Mouse (Mus musculus) kidney, embryonic 14.5 days (tissue): ENCODE measurements around the gene Bcdin3d. TPM values are rescaled to one million over a fixed set of nuclear protein-coding genes. Genes with fewer than 3 reads are reported as not detected.

Source experiments
- ATAC-seq: fragments of 200-750 bp; cut with Nextera tagmentation; 2 replicates; pipeline ENCODE4 v1.8.0; 2017; ENCODE audit warnings: moderate number of reproducible peaks, mild to moderate bottlenecking, moderate TSS enrichment, moderate library complexity; ENCODE audit not compliant: low FRiP score, low TSS enrichment
- H3K27ac ChIP-seq: fragments of 300-500 bp; sonication (generic); 2 replicates; pipeline ENCODE4 v1.5.1; 2014; ENCODE audit warnings: low read depth, mild to moderate bottlenecking, low read length, moderate library complexity, mixed read lengths
- H3K27me3 ChIP-seq: fragments of 300-500 bp; sonication (generic); 2 replicates; pipeline ENCODE4 v1.6.1; 2014; ENCODE audit warnings: mild to moderate bottlenecking, low read length; ENCODE audit not compliant: control insufficient read depth, insufficient read depth
- H3K36me3 ChIP-seq: fragments of 300-500 bp; sonication (generic); 2 replicates; pipeline ENCODE4 v1.6.1; 2014; ENCODE audit warnings: low read length, mixed read lengths; ENCODE audit not compliant: control insufficient read depth, insufficient read depth
- H3K4me1 ChIP-seq: fragments of 300-500 bp; sonication (generic); 2 replicates; pipeline ENCODE4 v1.6.1; 2014; ENCODE audit warnings: low read length, mixed read lengths; ENCODE audit not compliant: control insufficient read depth, insufficient read depth
- H3K4me2 ChIP-seq: fragments of 300-500 bp; sonication (generic); replicated peaks from 2 replicates; pipeline ENCODE4 v1.6.1; 2014; ENCODE audit warnings: low read depth, mild to moderate bottlenecking, low read length
- H3K4me3 ChIP-seq: fragments of 300-500 bp; sonication (generic); 2 replicates; pipeline ENCODE4 v1.5.1; 2014; ENCODE audit warnings: mild to moderate bottlenecking, low read length
- H3K9ac ChIP-seq: fragments of 300-500 bp; sonication (generic); 2 replicates; pipeline ENCODE4 v1.6.1; 2014; ENCODE audit warnings: low read depth, mild to moderate bottlenecking, low read length, moderate library complexity
- H3K9me3 ChIP-seq: fragments of 300-500 bp; sonication (generic); 2 replicates; pipeline ENCODE4 v1.6.1; 2016; ENCODE audit warnings: low read length; ENCODE audit not compliant: control insufficient read depth
- WGBS: fragments of 180-500 bp; shearing (Covaris S2); extraction: QIAGEN DNeasy Blood & Tissue Kit; methylation state at CpG from one replicate; pipeline ENCODE4 v1.1.7; 2014; 5-methylcytosine and 5-hydroxymethylcytosine counted together
- polyA plus RNA-seq: library from polyadenylated mRNA; unstranded; fragments of >200 nt; fragmentation: Nextera tagmentation; extraction: Ambion mirVana; gene quantifications from 2 replicates; pipeline ENCODE4 v1.2.1, GENCODE M21; 2014

The Bcdin3d gene
- polyA plus RNA-seq, 1 experiment from 2014 or later: 16.9 TPM

GRCm38 (mm10) chr15:99497527-99498242, 23.2 kb upstream of the Bcdin3d start:
- Histone ChIP-seq H3K27me3 (no peaks in the 10 kb centered on the region), H3K4me2 (no peak overlapping the region), H3K9ac (no peak overlapping the region), H3K36me3 (no peaks in the 10 kb centered on the region), H3K4me3 (no peak overlapping the region), H3K9me3 (no peaks in the 10 kb centered on the region), H3K27ac (peak overlapping the region; percentile 31; the same call in 1 of the 2 replicates), H3K4me1 (peaks cover 44% of the 10 kb centered on the region)
- 36% methylated on average over 12 of the region's 12 CpGs for WGBS
- ATAC-seq: no peak

- H3K4me3 ChIP-seq: no peak overlapping the region
- H3K9me3 ChIP-seq: no peaks in the 10 kb centered on the region
- ATAC-seq: peak; percentile 37; the same call in 1 of the 2 replicates
- WGBS: 14% methylated on average over 4 of the region's 4 CpGs
- H3K9ac ChIP-seq: no peak overlapping the region
- no peak overlapping the region for H3K27ac ChIP-seq
- H3K4me1 ChIP-seq: peaks cover 41% of the 10 kb centered on the region
- no peak overlapping the region for H3K4me2 ChIP-seq
- no peaks in the 10 kb centered on the region for H3K36me3 ChIP-seq
- H3K27me3 ChIP-seq: no peaks in the 10 kb centered on the region
Observed at GRCm38 (mm10) chr15:99497061-99497460, 22.5 kb upstream of the Bcdin3d start.

GRCm38 (mm10) chr15:99484745-99485144, 10.2 kb upstream of the Bcdin3d start:
- WGBS: 72% methylated on average over 6 of the region's 6 CpGs
- ATAC-seq: no peak
- Histone ChIP-seq H3K4me3 (no peak overlapping the region), H3K27me3 (no peaks in the 10 kb centered on the region), H3K36me3 (no peaks in the 10 kb centered on the region), H3K9me3 (no peaks in the 10 kb centered on the region), H3K4me2 (no peak overlapping the region), H3K9ac (no peak overlapping the region), H3K27ac (no peak overlapping the region), H3K4me1 (no peaks in the 10 kb centered on the region)

GRCm38 (mm10) chr15:99475814-99476213, 1.3 kb upstream of the Bcdin3d start:
- no peaks in the 10 kb centered on the region for H3K27me3 ChIP-seq
- peaks cover 7% of the 10 kb centered on the region; the same call in 1 of the 2 replicates for H3K4me1 ChIP-seq
- H3K36me3 ChIP-seq: no peaks in the 10 kb centered on the region
- no peak overlapping the region for H3K4me2 ChIP-seq
- no peaks in the 10 kb centered on the region for H3K9me3 ChIP-seq
- ATAC-seq: no peak
- no peak overlapping the region for H3K27ac ChIP-seq
- H3K4me3 ChIP-seq: no peak overlapping the region
- no peak overlapping the region for H3K9ac ChIP-seq
- WGBS: 83% methylated on average over 1 of the region's 1 CpGs

GRCm38 (mm10) chr15:99473801-99474575, 542 bp downstream of the Bcdin3d start:
- Histone ChIP-seq H3K27me3 (no peaks in the 10 kb centered on the region), H3K4me1 (peaks cover 7% of the 10 kb centered on the region; the same call in 1 of the 2 replicates), H3K27ac (peak overlapping the region; percentile 87), H3K9ac (peak overlapping the region; percentile 83), H3K36me3 (peaks cover 4% of the 10 kb centered on the region; the same call in 1 of the 2 replicates), H3K9me3 (no peaks in the 10 kb centered on the region), H3K4me3 (peak overlapping the region; percentile 72), H3K4me2 (peak overlapping the region; percentile 57)
- peak; percentile 82 for ATAC-seq
- WGBS: 5% methylated on average over 38 of the region's 38 CpGs

- Histone ChIP-seq H3K4me3 (no peak overlapping the region), H3K9me3 (no peaks in the 10 kb centered on the region), H3K4me2 (no peak overlapping the region; the same call in 1 of the 2 replicates), H3K4me1 (peaks cover 7% of the 10 kb centered on the region; the same call in 1 of the 2 replicates), H3K27me3 (no peaks in the 10 kb centered on the region), H3K9ac (no peak overlapping the region), H3K27ac (no peak overlapping the region), H3K36me3 (peaks cover 4% of the 10 kb centered on the region; the same call in 1 of the 2 replicates)
- 85% methylated on average over 7 of the region's 7 CpGs for WGBS
- no peak for ATAC-seq
Observed at GRCm38 (mm10) chr15:99472972-99473371, 1.6 kb downstream of the Bcdin3d start.

- Histone ChIP-seq H3K27ac (no peak overlapping the region), H3K4me2 (no peak overlapping the region), H3K36me3 (peaks cover 4% of the 10 kb centered on the region; the same call in 1 of the 2 replicates), H3K9ac (no peak overlapping the region), H3K4me1 (peaks cover 7% of the 10 kb centered on the region; the same call in 1 of the 2 replicates), H3K9me3 (no peaks in the 10 kb centered on the region), H3K27me3 (no peaks in the 10 kb centered on the region), H3K4me3 (no peak overlapping the region)
- no peak for ATAC-seq
- 70% methylated on average over 14 of the region's 14 CpGs for WGBS
Observed at GRCm38 (mm10) chr15:99471677-99472063, 2.9 kb downstream of the Bcdin3d start.

GRCm38 (mm10) chr15:99470971-99471676, 3.4 kb downstream of the Bcdin3d start:
- no peak for ATAC-seq
- Histone ChIP-seq H3K36me3 (peaks cover 4% of the 10 kb centered on the region; the same call in 1 of the 2 replicates), H3K9ac (no peak overlapping the region), H3K4me3 (no peak overlapping the region), H3K9me3 (no peaks in the 10 kb centered on the region), H3K27me3 (no peaks in the 10 kb centered on the region), H3K4me1 (peaks cover 7% of the 10 kb centered on the region; the same call in 1 of the 2 replicates), H3K27ac (no peak overlapping the region), H3K4me2 (no peak overlapping the region)
- WGBS: 63% methylated on average over 17 of the region's 17 CpGs
